Mouse (Mus musculus): ENCODE results near the gene Sgsm1. TPM values are rescaled to one million over a fixed set of nuclear protein-coding genes. Genes with fewer than 3 reads are reported as not detected.
"Not testable (repeated sequence)": the region's sequence is repeated elsewhere in the genome, so short reads cannot be mapped to it uniquely, and the experiment has no call there.

The Sgsm1 gene
- total and polyA plus RNA-seq, 2 experiments from 2014 or later, result 27.3 to 52.9 TPM

GRCm38 (mm10) chr5:113351768-113352167, 41.2 kb upstream of the Sgsm1 start:
- H3K9ac ChIP-seq (replicated peaks; ENCODE audit: low read length, poor library complexity, severe bottlenecking), result no peak overlapping the region
- WGBS, result 32% methylated on average over 3 of the region's 3 CpGs

GRCm38 (mm10) chr5:113349810-113350209, 39.2 kb upstream of the Sgsm1 start:
- Histone ChIP-seq H3K4me3 (ENCODE audit: low read depth, low read length) (no peak overlapping the region), H3K27me3 (ENCODE audit: insufficient read depth, low read length) (peaks cover 35% of the 10 kb centered on the region), H3K27ac (ENCODE audit: low read depth, low read length) (no peak overlapping the region), H3K4me2 (ENCODE audit: low read depth, low read length, poor library complexity, severe bottlenecking) (no peak overlapping the region), H3K9me3 (ENCODE audit: low read length) (no peaks in the 10 kb centered on the region), H3K4me1 (ENCODE audit: insufficient read depth, low read length) (0 out of 2 replicates have a peak, but pooled peaks cover 2% of the 10 kb centered on the region), H3K36me3 (ENCODE audit: insufficient read depth, low read length) (no peaks in the 10 kb centered on the region), H3K9ac (replicated peaks; ENCODE audit: low read length, poor library complexity, severe bottlenecking) (no peak overlapping the region)
- DNase-seq (ENCODE audit: low spot score) (peak; percentile 61), ATAC-seq (ENCODE audit: low FRiP score) (no peak)
- 10% methylated on average over 7 of the region's 7 CpGs for WGBS
- no peak for TF ChIP-seq CTCF (IDR thresholded peaks at IDR 0.05)

More at GRCm38 (mm10) chr5:113351768-113352167, 41.2 kb upstream of the Sgsm1 start:
- Histone ChIP-seq H3K36me3 (ENCODE audit: insufficient read depth, low read length) (no peaks in the 10 kb centered on the region), H3K27me3 (ENCODE audit: insufficient read depth, low read length) (peaks cover 20% of the 10 kb centered on the region; the same call in 1 of the 2 replicates), H3K4me1 (ENCODE audit: insufficient read depth, low read length) (0 out of 2 replicates have a peak, but pooled peaks cover 2% of the 10 kb centered on the region), H3K27ac (ENCODE audit: low read depth, low read length) (no peak overlapping the region), H3K9me3 (ENCODE audit: low read length) (no peaks in the 10 kb centered on the region), H3K4me2 (ENCODE audit: low read depth, low read length, poor library complexity, severe bottlenecking) (no peak overlapping the region), H3K4me3 (ENCODE audit: low read depth, low read length) (no peak overlapping the region)
- no peak for TF ChIP-seq CTCF (IDR thresholded peaks at IDR 0.05)
- ATAC-seq (ENCODE audit: low FRiP score) (no peak), DNase-seq (ENCODE audit: low spot score) (peak; percentile 82)

GRCm38 (mm10) chr5:113349226-113349625, 38.6 kb upstream of the Sgsm1 start:
- TF ChIP-seq CTCF (IDR thresholded peaks at IDR 0.05), result no peak
- H3K27me3 ChIP-seq (ENCODE audit: insufficient read depth, low read length), result peaks cover 40% of the 10 kb centered on the region
- ATAC-seq (ENCODE audit: low FRiP score), result no peak

GRCm38 (mm10) chr5:113348597-113348996, 38.0 kb upstream of the Sgsm1 start:
- peak; percentile 59 for TF ChIP-seq CTCF (IDR thresholded peaks at IDR 0.05)
- Histone ChIP-seq H3K4me3 (ENCODE audit: low read depth, low read length) (no peak overlapping the region), H3K27me3 (ENCODE audit: insufficient read depth, low read length) (peaks cover 36% of the 10 kb centered on the region), H3K36me3 (ENCODE audit: insufficient read depth, low read length) (no peaks in the 10 kb centered on the region), H3K27ac (ENCODE audit: low read depth, low read length) (no peak overlapping the region), H3K9me3 (ENCODE audit: low read length) (no peaks in the 10 kb centered on the region), H3K4me1 (ENCODE audit: insufficient read depth, low read length) (0 out of 2 replicates have a peak, but pooled peaks cover 2% of the 10 kb centered on the region), H3K9ac (replicated peaks; ENCODE audit: low read length, poor library complexity, severe bottlenecking) (no peak overlapping the region), H3K4me2 (ENCODE audit: low read depth, low read length, poor library complexity, severe bottlenecking) (no peak overlapping the region)
- DNase-seq (ENCODE audit: low spot score) (peak; percentile 51), ATAC-seq (ENCODE audit: low FRiP score) (no peak)
- 12% methylated on average over 13 of the region's 13 CpGs for WGBS

More at GRCm38 (mm10) chr5:113349226-113349625, 38.6 kb upstream of the Sgsm1 start:
- no peak overlapping the region for H3K27ac ChIP-seq (ENCODE audit: low read depth, low read length)
- no peak overlapping the region for H3K9ac ChIP-seq (replicated peaks; ENCODE audit: low read length, poor library complexity, severe bottlenecking)
- 0 out of 2 replicates have a peak, but pooled peaks cover 2% of the 10 kb centered on the region for H3K4me1 ChIP-seq (ENCODE audit: insufficient read depth, low read length)
- H3K9me3 ChIP-seq (ENCODE audit: low read length), result no peaks in the 10 kb centered on the region
- no peaks in the 10 kb centered on the region for H3K36me3 ChIP-seq (ENCODE audit: insufficient read depth, low read length)
- H3K4me3 ChIP-seq (ENCODE audit: low read depth, low read length), result no peak overlapping the region
- DNase-seq (ENCODE audit: low spot score), result no peak
- no peak overlapping the region for H3K4me2 ChIP-seq (ENCODE audit: low read depth, low read length, poor library complexity, severe bottlenecking)
- WGBS, result 11% methylated on average over 7 of the region's 7 CpGs

GRCm38 (mm10) chr5:113347593-113347992, 37.0 kb upstream of the Sgsm1 start:
- no peak for TF ChIP-seq CTCF (IDR thresholded peaks at IDR 0.05)
- Histone ChIP-seq H3K9me3 (ENCODE audit: low read length) (no peaks in the 10 kb centered on the region), H3K4me1 (ENCODE audit: insufficient read depth, low read length) (0 out of 2 replicates have a peak, but pooled peaks cover 2% of the 10 kb centered on the region), H3K4me2 (ENCODE audit: low read depth, low read length, poor library complexity, severe bottlenecking) (no peak overlapping the region), H3K9ac (replicated peaks; ENCODE audit: low read length, poor library complexity, severe bottlenecking) (no peak overlapping the region), H3K36me3 (ENCODE audit: insufficient read depth, low read length) (no peaks in the 10 kb centered on the region), H3K27ac (ENCODE audit: low read depth, low read length) (no peak overlapping the region), H3K4me3 (ENCODE audit: low read depth, low read length) (no peak overlapping the region), H3K27me3 (ENCODE audit: insufficient read depth, low read length) (peaks cover 35% of the 10 kb centered on the region)
- 38% methylated on average over 12 of the region's 12 CpGs for WGBS
- ATAC-seq (ENCODE audit: low FRiP score) (no peak), DNase-seq (ENCODE audit: low spot score) (no peak)

- not testable (repeated sequence) for DNase-seq (ENCODE audit: low spot score); H3K9me3 ChIP-seq (ENCODE audit: low read length); H3K36me3 ChIP-seq (ENCODE audit: insufficient read depth, low read length); H3K4me3 ChIP-seq (ENCODE audit: low read depth, low read length); ATAC-seq (ENCODE audit: low FRiP score); H3K27ac ChIP-seq (ENCODE audit: low read depth, low read length); H3K9ac ChIP-seq (replicated peaks; ENCODE audit: low read length, poor library complexity, severe bottlenecking); H3K4me2 ChIP-seq (ENCODE audit: low read depth, low read length, poor library complexity, severe bottlenecking); H3K4me1 ChIP-seq (ENCODE audit: insufficient read depth, low read length)
- 48% methylated on average over 6 of the region's 6 CpGs for WGBS
- H3K27me3 ChIP-seq (ENCODE audit: insufficient read depth, low read length), result peaks cover 35% of the 10 kb centered on the region
These were observed 36.1 kb upstream of the Sgsm1 start for GRCm38 (mm10) chr5:113346651-113347050.
